Mouse (Mus musculus): ENCODE results near the gene Lrch1. TPM values are rescaled to one million over a fixed set of nuclear protein-coding genes. Genes with fewer than 3 reads are reported as not detected.

Gene Lrch1
- polyA plus RNA-seq, 1 experiment from 2014 or later: 13.5 TPM

DNA sequence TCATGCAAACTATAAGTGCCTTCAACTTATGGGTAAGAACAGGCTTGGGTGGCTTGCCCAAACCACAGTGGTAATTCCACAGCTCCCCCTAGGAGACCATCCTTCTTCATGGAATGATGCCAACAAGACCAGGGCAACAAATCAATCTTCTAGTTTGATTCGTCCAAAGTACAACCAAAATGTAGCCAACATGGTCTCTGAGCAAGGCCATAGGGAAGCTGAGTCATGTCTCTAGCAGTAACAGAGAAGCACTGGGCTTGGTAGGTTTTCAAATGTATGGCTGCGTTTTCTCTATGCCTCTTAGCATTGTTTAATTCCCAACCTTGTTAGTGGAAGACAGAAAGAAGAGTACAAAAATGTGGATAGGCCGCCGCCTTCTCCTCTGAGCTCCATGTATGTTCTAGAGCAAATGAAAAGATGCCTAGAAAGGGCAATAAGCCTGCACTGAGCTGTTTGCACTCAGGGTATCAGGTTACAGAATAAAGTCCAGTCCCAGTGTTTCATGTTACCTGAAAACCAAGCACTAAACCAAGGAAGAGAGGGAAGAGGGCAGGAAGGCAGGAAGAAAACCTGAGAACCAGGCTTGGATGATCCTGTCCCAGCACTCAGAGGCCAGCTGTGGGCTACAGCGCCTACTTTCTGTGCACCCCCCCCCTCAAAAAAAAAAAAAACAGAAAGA, 82.7 kb downstream of the Lrch1 start:
- DNase-seq (ENCODE audit: low spot score) (no peak), ATAC-seq (peak; percentile 35)
- H3K9ac ChIP-seq (replicated peaks; ENCODE audit: low read depth): no peak overlapping the region
- H3K27ac ChIP-seq (ENCODE audit: low read length): no peak overlapping the region
- H3K9me3 ChIP-seq (ENCODE audit: low read length): no peaks in the 10 kb centered on the region
- H3K27me3 ChIP-seq (replicated peaks; ENCODE audit: insufficient read depth, low read length): no peaks in the 10 kb centered on the region
- H3K4me2 ChIP-seq (replicated peaks; ENCODE audit: low read depth, low read length): no peak overlapping the region
- WGBS: 62% methylated on average over 5 of the region's 5 CpGs
- peaks cover 22% of the 10 kb centered on the region; the same call in 1 of the 2 replicates for H3K4me1 ChIP-seq (ENCODE audit: insufficient read depth, low read depth, low read length)
- no peak overlapping the region for H3K4me3 ChIP-seq (ENCODE audit: low read depth, low read length)
- H3K36me3 ChIP-seq (ENCODE audit: insufficient read depth, low read length): no peaks in the 10 kb centered on the region
- TF ChIP-seq EP300 (IDR thresholded peaks at IDR 0.05): no peak
- no peak for TF ChIP-seq CTCF (IDR thresholded peaks at IDR 0.05)

DNA sequence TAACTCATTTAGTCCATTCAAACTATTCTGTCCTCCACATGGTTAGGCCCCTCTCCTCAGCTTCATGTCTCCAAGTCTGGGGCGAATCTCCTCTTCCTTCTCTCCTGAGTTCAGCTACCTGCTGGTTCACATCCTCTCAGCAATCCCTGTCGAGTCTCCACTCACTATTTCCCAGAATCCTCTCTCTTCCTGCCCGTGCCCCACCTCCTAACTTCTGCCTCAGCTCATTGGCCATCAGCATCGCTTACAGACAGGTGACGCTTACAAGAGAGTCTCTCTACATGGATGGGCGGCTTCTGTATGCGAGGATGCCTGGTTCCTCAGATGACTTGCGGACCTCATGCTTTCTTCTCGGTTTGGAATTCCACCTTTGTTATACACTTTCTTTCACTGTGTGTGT, 86.2 kb downstream of the Lrch1 start:
- H3K4me3 ChIP-seq (ENCODE audit: low read depth, low read length): no peak overlapping the region
- H3K4me1 ChIP-seq (ENCODE audit: insufficient read depth, low read depth, low read length): peaks cover 3% of the 10 kb centered on the region; the same call in 1 of the 2 replicates
- H3K27ac ChIP-seq (ENCODE audit: low read length): no peak overlapping the region
- no peaks in the 10 kb centered on the region for H3K9me3 ChIP-seq (ENCODE audit: low read length)
- H3K9ac ChIP-seq (replicated peaks; ENCODE audit: low read depth): no peak overlapping the region
- H3K36me3 ChIP-seq (ENCODE audit: insufficient read depth, low read length): no peaks in the 10 kb centered on the region
- ATAC-seq: no peak
- no peaks in the 10 kb centered on the region for H3K27me3 ChIP-seq (replicated peaks; ENCODE audit: insufficient read depth, low read length)
- no peak for DNase-seq (ENCODE audit: low spot score)
- 91% methylated on average over 9 of the region's 9 CpGs for WGBS
- no peak for TF ChIP-seq EP300 (IDR thresholded peaks at IDR 0.05)
- TF ChIP-seq CTCF (IDR thresholded peaks at IDR 0.05): no peak
- H3K4me2 ChIP-seq (replicated peaks; ENCODE audit: low read depth, low read length): no peak overlapping the region

DNA sequence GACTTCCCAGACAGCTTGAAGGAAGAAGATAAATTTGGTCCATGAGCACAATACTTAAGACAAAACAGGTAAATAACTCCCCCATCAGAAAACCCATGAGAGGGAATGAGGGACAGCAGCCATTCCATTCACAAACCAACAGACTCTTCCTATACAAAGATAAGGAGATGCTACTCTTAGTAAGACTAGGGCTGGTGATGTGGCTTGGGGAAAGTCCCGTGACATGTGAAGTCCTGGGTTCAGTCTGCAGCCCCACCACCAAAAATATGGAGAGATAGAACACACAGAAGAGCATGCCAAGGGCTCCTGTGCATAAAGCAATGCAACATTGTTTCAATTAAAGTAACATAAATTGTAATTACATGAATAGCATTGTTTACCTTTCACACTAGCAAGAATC, 88.5 kb downstream of the Lrch1 start:
- Histone ChIP-seq H3K9me3 (ENCODE audit: low read length) (no peaks in the 10 kb centered on the region), H3K27ac (ENCODE audit: low read length) (no peak overlapping the region), H3K4me1 (ENCODE audit: insufficient read depth, low read depth, low read length) (no peaks in the 10 kb centered on the region), H3K4me2 (replicated peaks; ENCODE audit: low read depth, low read length) (no peak overlapping the region), H3K27me3 (replicated peaks; ENCODE audit: insufficient read depth, low read length) (no peaks in the 10 kb centered on the region), H3K36me3 (ENCODE audit: insufficient read depth, low read length) (no peaks in the 10 kb centered on the region), H3K4me3 (ENCODE audit: low read depth, low read length) (no peak overlapping the region), H3K9ac (replicated peaks; ENCODE audit: low read depth) (no peak overlapping the region)
- DNase-seq (ENCODE audit: low spot score): no peak
- no peak for TF ChIP-seq EP300 (IDR thresholded peaks at IDR 0.05)
- no peak for TF ChIP-seq CTCF (IDR thresholded peaks at IDR 0.05)
- no peak for ATAC-seq
- WGBS: 96% methylated on average over 1 of the region's 1 CpGs

DNA sequence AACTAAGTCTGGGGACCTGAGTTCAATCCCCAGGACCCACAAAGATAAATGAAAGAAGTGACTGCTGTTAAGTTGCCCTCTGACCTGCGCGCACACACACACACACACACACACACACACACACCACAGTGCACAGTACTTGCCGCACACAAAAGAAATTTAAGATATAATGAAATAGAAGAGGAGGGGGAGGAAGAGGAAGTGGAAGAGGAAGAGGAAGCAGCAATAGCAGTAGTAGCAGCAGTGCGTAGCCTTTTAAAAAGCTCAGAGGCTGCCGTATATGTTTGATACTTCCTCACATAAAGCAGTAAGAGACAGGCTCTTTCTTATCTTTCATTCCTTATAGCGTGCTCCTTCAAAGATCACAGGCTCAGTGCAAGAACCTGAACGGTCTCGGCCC, 92.2 kb downstream of the Lrch1 start:
- Histone ChIP-seq H3K36me3 (ENCODE audit: insufficient read depth, low read length) (no peaks in the 10 kb centered on the region), H3K27ac (ENCODE audit: low read length) (no peak overlapping the region), H3K9me3 (ENCODE audit: low read length) (no peaks in the 10 kb centered on the region), H3K4me3 (ENCODE audit: low read depth, low read length) (no peak overlapping the region), H3K27me3 (replicated peaks; ENCODE audit: insufficient read depth, low read length) (no peaks in the 10 kb centered on the region), H3K4me1 (ENCODE audit: insufficient read depth, low read depth, low read length) (peaks cover 20% of the 10 kb centered on the region; the same call in 1 of the 2 replicates), H3K9ac (replicated peaks; ENCODE audit: low read depth) (no peak overlapping the region), H3K4me2 (replicated peaks; ENCODE audit: low read depth, low read length) (no peak overlapping the region)
- WGBS: 79% methylated on average over 8 of the region's 8 CpGs
- ATAC-seq (no peak), DNase-seq (ENCODE audit: low spot score) (no peak)
- TF ChIP-seq EP300 (IDR thresholded peaks at IDR 0.05): no peak
- TF ChIP-seq CTCF (IDR thresholded peaks at IDR 0.05): no peak

DNA sequence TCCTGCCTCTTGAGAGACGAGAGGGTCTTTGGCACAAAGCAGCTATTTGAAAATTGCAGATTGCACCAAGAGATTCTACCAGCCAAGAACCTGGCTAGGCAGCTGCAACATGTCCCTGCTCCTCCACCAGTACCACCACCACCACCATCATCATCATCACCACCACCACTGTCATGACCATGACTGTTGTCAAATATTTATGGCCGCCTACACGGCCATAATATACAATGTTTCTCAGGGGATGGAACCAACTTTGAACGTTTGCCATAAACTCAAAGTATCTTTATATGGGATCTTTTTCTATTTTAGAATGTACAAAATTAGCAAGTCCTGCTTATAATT, 93.9 kb downstream of the Lrch1 start:
- TF ChIP-seq CTCF (IDR thresholded peaks at IDR 0.05) (no peak), EP300 (IDR thresholded peaks at IDR 0.05) (no peak)
- Histone ChIP-seq H3K27ac (ENCODE audit: low read length) (peak overlapping the region; percentile 74; the same call in 1 of the 2 replicates), H3K4me3 (ENCODE audit: low read depth, low read length) (no peak overlapping the region), H3K4me1 (ENCODE audit: insufficient read depth, low read depth, low read length) (peaks cover 20% of the 10 kb centered on the region; the same call in 1 of the 2 replicates), H3K9ac (replicated peaks; ENCODE audit: low read depth) (no peak overlapping the region), H3K36me3 (ENCODE audit: insufficient read depth, low read length) (no peaks in the 10 kb centered on the region), H3K9me3 (ENCODE audit: low read length) (no peaks in the 10 kb centered on the region), H3K27me3 (replicated peaks; ENCODE audit: insufficient read depth, low read length) (no peaks in the 10 kb centered on the region), H3K4me2 (replicated peaks; ENCODE audit: low read depth, low read length) (peak overlapping the region; percentile 32; the same call in 1 of the 2 replicates)
- DNase-seq (ENCODE audit: low spot score) (no peak), ATAC-seq (peak; percentile 6; the same call in 1 of the 2 replicates)
- WGBS: 37% methylated on average over 4 of the region's 4 CpGs

DNA sequence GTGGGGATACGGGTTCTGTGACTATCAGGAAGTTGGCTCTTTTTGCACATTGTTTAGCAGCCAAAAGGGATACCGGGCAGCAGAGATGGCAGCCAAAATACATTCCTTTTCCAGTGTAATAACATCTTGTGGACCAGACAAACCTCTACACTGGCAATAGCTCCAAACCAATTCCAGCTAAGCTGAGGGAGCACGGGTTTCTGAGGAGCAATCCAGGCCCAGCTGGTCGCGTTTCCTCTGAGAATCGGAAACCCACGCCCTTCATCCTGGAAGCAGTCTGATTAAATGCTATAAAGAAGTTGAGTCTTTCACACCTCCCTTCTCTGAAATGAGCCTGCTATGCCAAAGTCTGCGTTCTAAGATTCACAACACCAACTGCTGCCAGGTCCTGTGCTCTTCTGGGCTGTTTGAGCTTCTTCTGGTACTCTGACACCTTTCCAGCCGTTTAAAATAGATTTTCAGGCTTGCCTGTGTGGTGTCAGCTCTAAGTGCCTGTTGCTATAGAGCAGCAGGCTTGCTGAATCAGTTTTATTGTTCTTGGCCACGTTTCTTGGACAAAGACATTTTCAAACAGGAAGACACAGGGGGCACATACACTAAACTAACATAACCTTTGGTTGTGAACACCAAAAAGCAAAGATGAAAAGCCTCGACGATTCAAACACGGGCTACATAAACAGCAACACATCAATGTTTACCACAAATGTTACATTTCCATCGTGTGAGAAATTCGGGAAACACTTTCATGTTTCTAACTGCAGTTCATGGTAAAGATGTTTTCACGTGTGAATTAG, 94.5 kb downstream of the Lrch1 start:
- 8% methylated on average over 16 of the region's 16 CpGs for WGBS
- H3K36me3 ChIP-seq (ENCODE audit: insufficient read depth, low read length): no peaks in the 10 kb centered on the region
- DNase-seq (ENCODE audit: low spot score) (peak; percentile 74), ATAC-seq (peak; percentile 59)
- H3K27ac ChIP-seq (ENCODE audit: low read length): peak overlapping the region; percentile 74
- no peaks in the 10 kb centered on the region for H3K27me3 ChIP-seq (replicated peaks; ENCODE audit: insufficient read depth, low read length)
- peak overlapping the region; percentile 32; the same call in 1 of the 2 replicates for H3K4me2 ChIP-seq (replicated peaks; ENCODE audit: low read depth, low read length)
- H3K4me3 ChIP-seq (ENCODE audit: low read depth, low read length): no peak overlapping the region
- peaks cover 20% of the 10 kb centered on the region; the same call in 1 of the 2 replicates for H3K4me1 ChIP-seq (ENCODE audit: insufficient read depth, low read depth, low read length)
- no peak overlapping the region for H3K9ac ChIP-seq (replicated peaks; ENCODE audit: low read depth)
- no peaks in the 10 kb centered on the region for H3K9me3 ChIP-seq (ENCODE audit: low read length)
- TF ChIP-seq EP300 (IDR thresholded peaks at IDR 0.05) (peak; percentile 55), CTCF (IDR thresholded peaks at IDR 0.05) (no peak)

Measured in lung, postnatal 0 days (tissue).